Mouse (Mus musculus): ENCODE measurements around the gene Ttc41.

DNA sequence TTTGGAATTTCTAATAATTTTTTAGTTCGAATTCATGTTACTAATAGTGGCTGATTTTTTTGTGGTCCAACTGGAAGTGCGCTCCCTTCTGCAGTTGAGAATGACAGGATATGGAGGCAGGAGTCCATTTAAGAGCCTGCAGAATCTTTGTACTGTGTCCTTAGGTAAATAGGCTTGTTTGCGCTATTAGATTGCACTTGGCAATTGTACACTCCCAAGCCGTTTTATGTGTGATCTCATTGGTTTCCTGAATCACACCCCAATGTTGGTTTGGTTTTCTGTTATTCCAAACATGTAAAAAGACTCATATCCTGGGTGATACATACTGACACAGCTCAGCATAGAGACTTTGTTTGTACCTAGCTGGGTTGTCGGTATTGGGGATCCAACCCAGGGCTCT lies 78.0 kb downstream of the Ttc41 start:
- TF ChIP-seq POLR2A (IDR thresholded peaks at IDR 0.05; ENCODE audit: extremely low read depth, insufficient read depth, low read length) (no peak), CTCF (IDR thresholded peaks at IDR 0.05; ENCODE audit: extremely low read depth, insufficient read depth, low read length) (no peak)

Data from cortical plate, adult 2 months (tissue).